Mouse (Mus musculus): ENCODE measurements around the gene Opcml. TPM values are rescaled to one million over a fixed set of nuclear protein-coding genes. Genes with fewer than 3 reads are reported as not detected.
A peak's percentile ranks its signal among the peaks of the same experiment; 100 is the strongest.

Opcml gene
- total and polyA plus RNA-seq, 2 experiments from 2014 or later: 48.3 to 140 TPM

- no peak overlapping the region for H3K4me2 ChIP-seq (ENCODE audit: low read depth)
- no peaks in the 10 kb centered on the region for H3K9me3 ChIP-seq (ENCODE audit: low read length)
- no peaks in the 10 kb centered on the region for H3K27me3 ChIP-seq (ENCODE audit: insufficient read depth, low read length)
- DNase-seq (peak; percentile 29), ATAC-seq (peak; percentile 58)
- TF ChIP-seq CTCF (IDR thresholded peaks at IDR 0.05; ENCODE audit: low read depth): no peak
- H3K4me3 ChIP-seq (ENCODE audit: low read depth, low read length): no peak overlapping the region
- no peak overlapping the region; the same call in 1 of the 2 replicates for H3K9ac ChIP-seq
- WGBS: 34% methylated on average over 7 of the region's 7 CpGs
- no peaks in the 10 kb centered on the region for H3K36me3 ChIP-seq (ENCODE audit: insufficient read depth)
- no peak overlapping the region for H3K27ac ChIP-seq (ENCODE audit: low read depth, low read length)
- no peaks in the 10 kb centered on the region for H3K4me1 ChIP-seq (ENCODE audit: insufficient read depth)
Observed at GRCm38 (mm10) chr9:28028788-28029393, 238.3 kb downstream of the Opcml start.

GRCm38 (mm10) chr9:28049157-28049556, 258.6 kb downstream of the Opcml start:
- 95% methylated on average over 2 of the region's 2 CpGs for WGBS

GRCm38 (mm10) chr9:28057171-28057845, 266.7 kb downstream of the Opcml start:
- peak; percentile 47 for DNase-seq
- H3K9me3 ChIP-seq (ENCODE audit: low read length): no peaks in the 10 kb centered on the region
- no peaks in the 10 kb centered on the region for H3K36me3 ChIP-seq (ENCODE audit: insufficient read depth)

More at GRCm38 (mm10) chr9:28049157-28049556, 258.6 kb downstream of the Opcml start:
- ATAC-seq (no peak), DNase-seq (no peak)
- Histone ChIP-seq H3K27me3 (ENCODE audit: insufficient read depth, low read length) (no peaks in the 10 kb centered on the region), H3K27ac (ENCODE audit: low read depth, low read length) (no peak overlapping the region), H3K4me1 (ENCODE audit: insufficient read depth) (no peaks in the 10 kb centered on the region), H3K9ac (no peak overlapping the region), H3K9me3 (ENCODE audit: low read length) (no peaks in the 10 kb centered on the region), H3K36me3 (ENCODE audit: insufficient read depth) (no peaks in the 10 kb centered on the region), H3K4me2 (ENCODE audit: low read depth) (no peak overlapping the region), H3K4me3 (ENCODE audit: low read depth, low read length) (no peak overlapping the region)
- no peak for TF ChIP-seq CTCF (IDR thresholded peaks at IDR 0.05; ENCODE audit: low read depth)

DNA sequence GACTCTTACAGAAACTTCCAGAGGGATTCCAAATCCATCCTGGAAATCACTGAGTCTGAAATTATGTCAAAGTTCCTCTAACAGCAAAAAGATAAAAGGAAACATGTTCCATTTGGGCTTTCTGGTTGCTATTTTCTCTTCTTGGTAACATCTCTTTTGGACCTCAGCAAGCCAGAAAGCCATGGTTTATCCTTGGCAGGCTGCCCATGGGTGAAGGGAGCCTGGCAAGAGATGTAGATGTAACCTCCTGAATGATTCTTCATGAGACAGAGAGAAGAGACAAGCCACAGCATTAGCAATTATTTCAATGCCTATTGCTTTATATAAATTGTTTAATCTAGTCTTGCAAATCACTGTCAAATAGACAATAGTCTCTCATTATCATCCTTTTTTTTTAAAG, 274.6 kb downstream of the Opcml start:
- H3K4me3 ChIP-seq (ENCODE audit: low read depth, low read length): no peak overlapping the region
- no peaks in the 10 kb centered on the region for H3K36me3 ChIP-seq (ENCODE audit: insufficient read depth)
- H3K27me3 ChIP-seq (ENCODE audit: insufficient read depth, low read length): no peaks in the 10 kb centered on the region
- DNase-seq (no peak), ATAC-seq (no peak)
- no peak overlapping the region for H3K27ac ChIP-seq (ENCODE audit: low read depth, low read length)
- H3K9me3 ChIP-seq (ENCODE audit: low read length): no peaks in the 10 kb centered on the region
- no peak for TF ChIP-seq CTCF (IDR thresholded peaks at IDR 0.05; ENCODE audit: low read depth)
- no peaks in the 10 kb centered on the region for H3K4me1 ChIP-seq (ENCODE audit: insufficient read depth)
- no peak overlapping the region for H3K9ac ChIP-seq
- no peak overlapping the region for H3K4me2 ChIP-seq (ENCODE audit: low read depth)

More at GRCm38 (mm10) chr9:28057171-28057845, 266.7 kb downstream of the Opcml start:
- Histone ChIP-seq H3K27me3 (ENCODE audit: insufficient read depth, low read length) (no peaks in the 10 kb centered on the region), H3K4me2 (ENCODE audit: low read depth) (no peak overlapping the region), H3K4me1 (ENCODE audit: insufficient read depth) (no peaks in the 10 kb centered on the region), H3K27ac (ENCODE audit: low read depth, low read length) (no peak overlapping the region), H3K9ac (no peak overlapping the region), H3K4me3 (ENCODE audit: low read depth, low read length) (no peak overlapping the region)
- no peak for ATAC-seq
- TF ChIP-seq CTCF (IDR thresholded peaks at IDR 0.05; ENCODE audit: low read depth): no peak
- WGBS: 20% methylated on average over 2 of the region's 2 CpGs

GRCm38 (mm10) chr9:28080694-28081093, 290.1 kb downstream of the Opcml start:
- ATAC-seq (no peak), DNase-seq (no peak)
- WGBS: 70% methylated on average over 4 of the region's 4 CpGs
- Histone ChIP-seq H3K27me3 (ENCODE audit: insufficient read depth, low read length) (no peaks in the 10 kb centered on the region), H3K27ac (ENCODE audit: low read depth, low read length) (no peak overlapping the region), H3K9me3 (ENCODE audit: low read length) (no peaks in the 10 kb centered on the region), H3K9ac (no peak overlapping the region), H3K4me1 (ENCODE audit: insufficient read depth) (no peaks in the 10 kb centered on the region; the same call in 1 of the 2 replicates), H3K4me2 (ENCODE audit: low read depth) (no peak overlapping the region), H3K36me3 (ENCODE audit: insufficient read depth) (no peaks in the 10 kb centered on the region), H3K4me3 (ENCODE audit: low read depth, low read length) (no peak overlapping the region)
- no peak for TF ChIP-seq CTCF (IDR thresholded peaks at IDR 0.05; ENCODE audit: low read depth)

GRCm38 (mm10) chr9:28083754-28084153, 293.2 kb downstream of the Opcml start:
- Histone ChIP-seq H3K9ac (no peak overlapping the region), H3K27ac (ENCODE audit: low read depth, low read length) (no peak overlapping the region), H3K27me3 (ENCODE audit: insufficient read depth, low read length) (no peaks in the 10 kb centered on the region), H3K4me1 (ENCODE audit: insufficient read depth) (no peaks in the 10 kb centered on the region; the same call in 1 of the 2 replicates), H3K4me3 (ENCODE audit: low read depth, low read length) (no peak overlapping the region), H3K4me2 (ENCODE audit: low read depth) (no peak overlapping the region), H3K9me3 (ENCODE audit: low read length) (no peaks in the 10 kb centered on the region), H3K36me3 (ENCODE audit: insufficient read depth) (no peaks in the 10 kb centered on the region)
- no peak for TF ChIP-seq CTCF (IDR thresholded peaks at IDR 0.05; ENCODE audit: low read depth)
- WGBS: 39% methylated on average over 3 of the region's 3 CpGs
- DNase-seq (peak; percentile 17), ATAC-seq (peak; percentile 75)

GRCm38 (mm10) chr9:28084273-28084726, 293.7 kb downstream of the Opcml start:
- no peak overlapping the region for H3K27ac ChIP-seq (ENCODE audit: low read depth, low read length)
- no peaks in the 10 kb centered on the region for H3K36me3 ChIP-seq (ENCODE audit: insufficient read depth)
- no peak overlapping the region for H3K4me2 ChIP-seq (ENCODE audit: low read depth)
- 6% methylated on average over 2 of the region's 2 CpGs for WGBS
- ATAC-seq (peak; percentile 84; the same call in 1 of the 2 replicates), DNase-seq (peak; percentile 22)
- TF ChIP-seq CTCF (IDR thresholded peaks at IDR 0.05; ENCODE audit: low read depth): no peak
- H3K9me3 ChIP-seq (ENCODE audit: low read length): no peaks in the 10 kb centered on the region
- no peak overlapping the region for H3K4me3 ChIP-seq (ENCODE audit: low read depth, low read length)
- no peaks in the 10 kb centered on the region for H3K27me3 ChIP-seq (ENCODE audit: insufficient read depth, low read length)
- H3K4me1 ChIP-seq (ENCODE audit: insufficient read depth): no peaks in the 10 kb centered on the region; the same call in 1 of the 2 replicates
- no peak overlapping the region for H3K9ac ChIP-seq

Data from forebrain, postnatal 0 days (tissue).